Mouse (Mus musculus) cerebellum, postnatal 14 days (tissue): ENCODE results near the gene Syt7.

ENCODE experiments used
- DNase-seq, 2 experiments: peaks; one replicate each; pipeline ENCODE4 v3.0.0; 2021; ENCODE audit warnings: mixed read lengths in 2 of 2

Gene Syt7

GRCm38 (mm10) chr19:10388615-10389313 is at the start of gene Syt7:
Gene Syt7, plus strand, starts transcription at chr19:10389090.
- peak; percentile 97 to 98 for DNase-seq

- no peak for DNase-seq
Measured at GRCm38 (mm10) chr19:10339271-10339670, 49.6 kb upstream of the Syt7 start.

- DNase-seq: no peak
Measured at GRCm38 (mm10) chr19:10340661-10341060, 48.2 kb upstream of the Syt7 start.

- peak; percentile 82 to 92 for DNase-seq
Measured at GRCm38 (mm10) chr19:10341152-10341551, 47.7 kb upstream of the Syt7 start.

GRCm38 (mm10) chr19:10341817-10342439 is 47.0 kb upstream of the Syt7 start:
- DNase-seq: peak; percentile 72 to 84

- no peak for DNase-seq
Measured at GRCm38 (mm10) chr19:10343866-10344265, 45.0 kb upstream of the Syt7 start.

- no peak for DNase-seq
Measured at GRCm38 (mm10) chr19:10345696-10346095, 43.2 kb upstream of the Syt7 start.

GRCm38 (mm10) chr19:10347628-10348273 is 41.1 kb upstream of the Syt7 start:
- DNase-seq: no peak

- DNase-seq: no peak
Measured at GRCm38 (mm10) chr19:10352218-10352617, 36.7 kb upstream of the Syt7 start.

GRCm38 (mm10) chr19:10354830-10355229 is 34.1 kb upstream of the Syt7 start:
- DNase-seq: no peak

- DNase-seq: no peak
Measured at GRCm38 (mm10) chr19:10356845-10357503, 31.9 kb upstream of the Syt7 start.

- DNase-seq: no peak
Measured at GRCm38 (mm10) chr19:10359105-10359946, 29.6 kb upstream of the Syt7 start.

GRCm38 (mm10) chr19:10362473-10363129 is 26.3 kb upstream of the Syt7 start:
- DNase-seq: no peak

- DNase-seq: no peak
Measured at GRCm38 (mm10) chr19:10363869-10364268, 25.0 kb upstream of the Syt7 start.

- no peak for DNase-seq
Measured at GRCm38 (mm10) chr19:10366116-10366845, 22.6 kb upstream of the Syt7 start.

- no peak for DNase-seq
Measured at GRCm38 (mm10) chr19:10367802-10368201, 21.1 kb upstream of the Syt7 start.

- no peak for DNase-seq
Measured at GRCm38 (mm10) chr19:10369936-10370335, 19.0 kb upstream of the Syt7 start.

GRCm38 (mm10) chr19:10373191-10373590 is 15.7 kb upstream of the Syt7 start:
- DNase-seq: no peak

GRCm38 (mm10) chr19:10375260-10375659 is 13.6 kb upstream of the Syt7 start:
- no peak for DNase-seq

- DNase-seq: no peak
Measured at GRCm38 (mm10) chr19:10379978-10380377, 8.9 kb upstream of the Syt7 start.

GRCm38 (mm10) chr19:10387660-10388059 is 1.2 kb upstream of the Syt7 start:
- no peak for DNase-seq
